Mouse (Mus musculus): ENCODE results near the gene Pprc1. TPM values are rescaled to one million over a fixed set of nuclear protein-coding genes. Genes with fewer than 3 reads are reported as not detected.

Pprc1 gene
- total RNA-seq, 2 experiments from 2014 or later, result 34.7 to 36.2 TPM

DNA sequence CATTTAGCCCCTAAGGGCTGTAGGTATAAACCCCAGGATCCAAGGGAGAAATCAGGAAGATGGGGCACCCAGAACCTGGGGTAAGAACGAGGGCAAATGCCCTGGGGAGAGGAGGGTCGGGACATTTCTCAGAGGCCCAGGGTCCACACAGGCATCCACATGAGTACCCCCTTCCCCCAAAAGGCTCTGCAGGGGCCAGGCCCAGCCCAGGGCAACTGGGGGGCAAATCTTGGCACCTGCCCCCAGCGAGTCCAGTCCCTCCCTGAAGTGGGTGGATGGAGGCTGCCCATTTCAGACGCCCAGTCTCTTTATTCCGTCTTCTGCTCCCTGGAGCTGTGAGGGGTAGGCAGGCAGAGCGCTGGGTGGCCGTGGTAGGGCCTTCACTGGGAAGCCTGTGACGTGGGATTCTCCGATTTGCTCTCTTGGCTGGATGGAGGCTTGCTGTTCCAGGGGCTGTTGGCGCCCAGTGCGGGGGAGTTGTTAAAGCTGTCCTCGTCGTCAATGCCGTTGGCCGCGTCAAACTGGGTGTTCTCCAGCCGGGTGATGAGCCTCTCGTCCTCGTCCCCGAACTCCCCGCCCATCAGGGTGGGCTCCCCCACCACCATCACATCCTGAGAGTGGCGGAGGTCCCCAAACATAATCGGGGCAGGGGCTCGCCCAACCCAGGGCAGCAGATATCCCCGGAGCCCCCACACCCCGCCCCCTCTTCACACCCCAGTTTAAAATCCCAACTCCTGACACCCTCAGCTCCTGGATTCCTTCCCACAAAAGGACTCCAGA is 11.8 kb upstream of the Pprc1 start:
- peak; percentile 30 to 55 for DNase-seq (ENCODE audit: low spot score in 2 of 2)

DNA sequence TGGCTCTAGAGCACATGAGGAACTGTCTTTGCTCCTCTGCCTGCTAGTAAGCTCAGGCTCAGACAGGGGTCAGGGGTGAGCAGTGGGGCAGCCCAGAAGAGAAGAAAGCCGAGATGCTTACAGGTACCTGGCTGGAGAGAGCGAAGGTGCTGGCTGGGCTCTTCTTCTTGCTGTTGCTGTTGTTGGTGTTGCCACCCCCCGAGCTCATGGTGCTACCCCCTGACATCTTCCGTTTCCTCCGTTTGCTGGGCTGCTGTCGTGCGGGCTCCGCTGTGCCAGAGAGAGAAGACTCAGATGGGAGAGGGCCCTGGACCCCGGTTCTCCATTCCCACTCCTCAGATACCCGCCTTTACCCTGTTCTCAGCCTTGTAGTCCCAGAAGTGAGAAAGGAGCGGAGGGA is 10.8 kb upstream of the Pprc1 start:
- no peak for DNase-seq (ENCODE audit: low spot score in 2 of 2)

DNA sequence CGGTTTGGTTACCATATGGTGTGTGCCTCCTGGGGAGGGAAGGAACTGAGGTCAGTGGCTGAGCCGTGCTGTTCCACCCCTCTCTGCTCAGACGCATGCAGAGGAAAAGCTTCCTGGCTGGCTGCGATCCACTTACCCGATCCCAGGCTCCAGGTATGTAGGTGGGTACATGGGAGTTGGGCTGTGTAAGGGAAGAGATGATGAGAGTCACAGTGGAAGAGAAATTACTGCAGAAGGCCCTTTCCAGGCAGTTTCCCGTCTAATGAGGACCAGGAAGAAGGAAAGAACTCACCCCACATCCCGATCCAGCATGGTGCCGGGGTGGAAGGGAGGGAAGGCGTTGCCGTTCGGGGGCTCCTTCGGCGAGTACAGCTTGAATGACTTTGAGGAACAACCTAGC is 8.7 kb upstream of the Pprc1 start:
- no peak for DNase-seq (ENCODE audit: low spot score in 2 of 2)

DNA sequence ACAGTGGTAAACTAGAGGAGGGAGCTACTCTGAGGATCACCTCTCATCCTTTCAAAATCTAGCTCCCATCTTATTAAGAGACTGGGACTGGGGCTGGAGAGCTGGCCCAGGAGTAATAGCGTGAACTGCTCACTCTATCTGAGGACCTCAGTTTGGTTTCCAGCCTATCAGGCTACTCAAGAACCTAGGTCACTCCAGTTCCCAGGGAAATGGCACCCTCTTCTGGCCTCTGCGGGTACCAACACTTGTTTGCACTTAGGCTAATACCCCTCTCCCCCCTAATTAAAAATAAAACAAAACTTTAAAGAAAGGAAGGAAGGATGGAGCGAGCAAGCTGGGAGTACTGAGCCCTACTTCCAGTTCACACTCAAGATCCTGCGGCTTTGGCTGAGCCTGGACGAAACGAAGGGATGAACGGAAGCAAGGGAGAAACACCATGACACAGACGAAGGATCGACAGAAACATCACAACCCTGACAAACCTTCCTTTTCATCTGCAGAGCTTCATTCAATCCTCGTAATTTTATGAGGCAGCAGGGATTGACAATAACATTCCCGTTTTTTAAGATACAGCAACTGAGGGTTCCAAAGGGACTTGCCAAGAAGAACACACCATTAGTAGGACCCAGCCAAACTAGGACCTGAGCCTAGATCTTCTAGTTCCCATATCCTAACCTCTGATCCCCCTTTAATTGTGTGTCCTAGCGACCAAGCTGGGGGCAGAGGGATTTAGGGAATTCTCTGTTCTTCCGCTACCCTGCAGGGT is 8.0 kb upstream of the Pprc1 start:
- peak; percentile 38 to 48 for DNase-seq (ENCODE audit: low spot score in 2 of 2)

DNA sequence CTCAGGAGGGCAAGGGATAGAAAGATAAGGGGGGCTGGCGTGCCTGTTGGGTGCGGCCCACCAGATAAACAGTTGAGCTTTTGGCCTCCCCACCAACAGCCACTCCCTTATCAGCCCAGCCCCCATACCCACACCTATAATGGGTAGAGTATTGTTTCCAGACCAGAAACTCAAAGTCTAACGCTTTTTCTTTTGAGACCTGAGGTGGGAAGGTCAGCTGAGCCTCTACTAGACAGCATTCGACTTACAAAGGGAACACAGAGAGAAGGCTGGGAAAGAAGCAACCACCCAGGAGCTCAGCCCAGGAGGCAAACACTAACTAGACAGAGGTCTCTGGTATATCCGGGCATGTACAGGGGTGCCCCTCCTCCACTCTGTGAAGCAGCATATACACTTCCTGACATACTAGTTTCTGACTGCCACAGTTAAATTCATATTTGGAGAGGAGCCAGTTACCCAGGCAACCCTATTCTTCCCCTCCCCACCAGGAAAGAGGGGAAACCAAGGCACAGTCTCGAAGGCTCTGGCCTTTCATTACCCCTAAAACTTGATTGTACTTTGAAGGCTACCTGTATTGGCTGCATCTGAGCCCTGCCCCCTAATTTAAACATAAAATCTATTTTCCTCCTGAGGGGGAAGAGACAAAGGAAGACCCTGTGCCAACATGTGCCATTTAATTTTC is 7.3 kb upstream of the Pprc1 start:
- no peak for DNase-seq (ENCODE audit: low spot score in 2 of 2)

DNA sequence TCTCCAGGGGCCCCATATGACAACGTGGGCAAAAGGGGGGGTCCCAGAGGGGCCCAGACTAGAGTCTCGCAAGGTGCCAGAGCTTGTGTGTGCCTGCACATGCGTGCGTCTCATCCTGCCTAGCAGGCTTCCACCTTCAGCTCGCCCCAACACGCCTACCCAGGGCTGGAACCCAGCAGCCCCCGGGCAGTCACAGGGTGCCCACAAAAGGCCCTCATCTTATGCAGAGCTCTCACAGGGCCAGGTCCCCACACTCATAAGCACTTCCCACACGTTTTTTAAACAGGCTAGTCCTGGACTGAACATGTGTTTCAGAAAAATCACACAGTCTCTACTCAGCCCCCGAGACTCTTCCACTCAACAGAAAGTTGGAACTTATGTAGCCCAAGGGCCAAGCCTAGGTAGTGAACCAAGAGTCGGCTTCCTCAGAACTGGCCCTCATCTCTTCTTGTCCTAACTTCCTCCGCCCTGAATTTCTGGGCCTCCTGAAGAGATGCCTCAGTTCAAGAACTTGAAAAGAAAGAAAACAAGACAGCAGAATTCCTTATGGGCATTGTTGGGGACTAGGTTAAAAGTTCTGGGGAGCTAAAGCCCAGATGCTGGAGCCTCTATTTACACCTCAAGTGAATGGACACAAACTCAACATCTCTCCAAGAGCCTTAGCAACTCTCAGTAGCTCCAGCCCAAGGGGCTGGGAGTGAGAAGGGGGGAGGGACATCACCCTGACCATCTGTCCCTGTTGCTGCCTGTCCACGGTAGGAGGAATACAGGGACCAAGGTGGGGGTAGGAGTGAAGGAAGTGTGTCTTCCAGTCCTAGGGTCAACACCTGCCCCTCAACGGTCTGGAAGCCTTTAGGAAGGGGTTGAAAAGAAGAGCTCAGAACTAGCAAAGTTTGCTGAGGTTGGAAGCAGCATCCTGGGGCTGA is 6.5 kb upstream of the Pprc1 start:
- DNase-seq (ENCODE audit: low spot score in 2 of 2), result peak in 1 of 2 experiments; percentile 24

DNA sequence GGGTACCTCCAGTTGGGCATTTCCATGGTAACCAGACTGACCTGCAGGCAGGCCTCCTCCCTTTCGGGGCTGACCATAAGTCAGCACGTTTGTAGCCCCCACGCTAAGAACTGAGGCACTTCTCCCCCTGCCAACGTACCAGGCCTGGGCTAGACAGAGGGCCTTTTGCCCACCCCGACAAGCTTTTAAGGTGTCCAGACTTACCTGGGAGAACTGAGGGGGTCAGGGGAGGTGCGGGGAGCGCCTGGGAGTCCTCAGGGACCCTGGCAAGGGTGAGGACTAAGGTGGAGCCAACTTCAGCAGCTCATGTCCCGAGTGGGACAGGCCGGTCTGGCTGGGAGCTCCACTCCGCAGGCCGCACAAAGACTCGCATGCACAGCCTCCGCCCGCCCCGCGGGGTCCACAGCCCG is 5.8 kb upstream of the Pprc1 start:
- DNase-seq (ENCODE audit: low spot score in 2 of 2), result peak in 1 of 2 experiments; percentile 36

DNA sequence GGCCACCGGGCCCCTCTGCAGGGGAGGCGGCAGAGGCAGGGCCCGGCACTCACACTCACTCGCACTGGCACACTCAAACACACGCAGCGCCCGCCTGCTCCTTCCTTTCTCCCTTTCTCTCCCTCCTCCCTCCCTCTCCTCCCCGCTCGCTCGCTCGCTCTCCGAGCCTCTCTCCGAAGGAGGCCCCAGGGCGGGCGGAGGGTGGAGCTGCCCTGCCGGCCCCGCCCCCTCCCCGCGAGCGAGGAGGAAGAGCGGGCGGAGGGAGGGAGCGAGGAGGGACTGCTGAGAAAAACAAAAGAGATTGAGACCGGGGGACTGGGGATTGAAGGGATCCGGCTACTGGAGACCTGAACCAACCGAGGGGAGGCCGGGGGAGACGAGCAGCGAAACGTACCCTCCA is 5.2 kb upstream of the Pprc1 start:
- peak; percentile 71 to 86 for DNase-seq (ENCODE audit: low spot score in 2 of 2)

DNA sequence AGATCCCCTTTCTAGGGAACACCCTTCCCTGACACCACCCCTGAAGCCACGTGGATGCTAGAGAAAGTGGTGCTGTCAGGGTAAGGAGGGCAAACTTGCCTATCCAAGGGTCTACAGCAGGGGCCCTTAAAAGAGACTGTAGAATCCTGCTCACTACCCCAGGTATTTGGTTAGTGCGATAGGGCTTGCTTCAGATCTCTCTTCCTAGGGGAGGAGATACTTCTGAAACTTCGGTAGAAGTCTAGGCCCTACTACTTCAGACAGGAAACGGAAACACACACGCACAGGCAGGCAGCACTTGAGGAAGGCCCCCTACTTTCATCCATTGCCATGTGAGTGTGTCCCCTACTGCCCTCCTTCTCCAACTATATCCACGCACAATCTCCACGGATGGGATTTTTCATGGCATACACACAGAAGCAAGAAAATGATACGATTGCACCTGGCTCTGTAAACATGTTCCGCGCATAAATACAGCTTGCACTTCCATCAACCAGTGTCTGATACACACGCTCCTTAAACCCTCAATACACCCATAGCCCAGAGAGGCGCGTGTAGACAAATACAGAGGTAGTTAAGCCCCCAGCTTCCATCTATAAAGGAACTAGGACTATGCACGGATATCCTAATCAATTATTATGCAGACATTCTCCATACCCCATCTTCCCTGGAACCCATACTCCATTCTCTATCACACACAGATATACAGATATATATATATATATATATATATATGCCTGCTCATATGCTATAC is 4.4 kb upstream of the Pprc1 start:
- DNase-seq (ENCODE audit: low spot score in 2 of 2), result no peak

DNA sequence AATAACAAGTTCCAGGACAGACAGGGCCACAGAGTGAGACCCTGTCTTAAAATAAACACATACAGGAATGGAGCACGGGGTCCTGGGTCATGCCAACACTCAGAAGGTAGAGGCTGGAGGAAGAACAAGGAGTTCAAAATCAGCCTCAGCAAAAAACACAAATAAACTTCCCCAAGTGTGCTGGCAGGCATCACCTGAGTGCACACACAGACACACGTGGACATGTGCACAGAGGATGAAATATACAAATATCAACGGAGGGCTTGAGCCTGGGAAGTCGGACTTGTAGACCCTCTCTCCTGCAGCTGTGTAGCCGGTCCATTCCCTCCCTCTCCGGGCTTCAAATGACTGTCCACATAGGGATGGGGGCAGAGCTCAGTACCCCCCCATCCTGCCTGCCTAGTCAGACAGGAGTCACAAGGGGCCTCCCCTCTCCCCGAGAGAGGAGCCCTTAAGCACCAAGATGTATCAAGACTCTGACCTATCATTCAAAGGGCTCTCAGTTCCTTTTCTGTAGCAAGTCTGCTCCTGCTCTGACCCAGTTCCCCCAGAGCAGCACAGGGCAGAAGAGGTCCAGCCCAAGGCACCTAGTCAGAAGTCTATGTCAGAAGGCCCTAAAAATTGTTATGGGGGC is 3.3 kb upstream of the Pprc1 start:
- no peak for DNase-seq (ENCODE audit: low spot score in 2 of 2)

DNA sequence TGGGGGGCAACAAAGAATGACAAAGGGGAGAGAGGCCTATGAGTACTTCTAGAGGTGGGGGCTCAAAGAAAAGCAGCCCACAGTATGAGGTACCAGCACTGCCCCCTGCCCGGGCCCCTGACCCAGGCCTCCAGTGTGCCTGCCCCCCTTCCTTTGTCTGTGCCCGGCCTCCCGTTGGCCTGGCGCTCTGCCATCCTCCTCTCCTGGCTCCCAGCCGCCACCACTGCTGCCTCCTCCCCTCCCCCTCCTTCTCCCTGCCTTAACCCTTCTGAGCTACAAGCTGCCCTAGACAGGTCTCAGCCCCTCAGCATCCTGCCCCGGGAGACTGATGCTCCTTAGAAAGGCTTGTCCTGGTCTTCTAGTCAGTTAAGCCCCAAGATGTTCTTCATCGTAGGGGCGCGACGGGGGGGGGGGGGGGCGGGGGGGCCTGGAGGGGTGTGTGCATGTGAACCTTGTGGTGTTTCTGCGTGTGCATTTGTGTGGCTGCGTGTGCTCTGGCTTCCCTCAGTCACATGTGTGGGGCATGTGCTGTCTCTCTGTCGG is 2.7 kb upstream of the Pprc1 start:
- peak; percentile 84 to 88 for DNase-seq (ENCODE audit: low spot score in 2 of 2)

DNA sequence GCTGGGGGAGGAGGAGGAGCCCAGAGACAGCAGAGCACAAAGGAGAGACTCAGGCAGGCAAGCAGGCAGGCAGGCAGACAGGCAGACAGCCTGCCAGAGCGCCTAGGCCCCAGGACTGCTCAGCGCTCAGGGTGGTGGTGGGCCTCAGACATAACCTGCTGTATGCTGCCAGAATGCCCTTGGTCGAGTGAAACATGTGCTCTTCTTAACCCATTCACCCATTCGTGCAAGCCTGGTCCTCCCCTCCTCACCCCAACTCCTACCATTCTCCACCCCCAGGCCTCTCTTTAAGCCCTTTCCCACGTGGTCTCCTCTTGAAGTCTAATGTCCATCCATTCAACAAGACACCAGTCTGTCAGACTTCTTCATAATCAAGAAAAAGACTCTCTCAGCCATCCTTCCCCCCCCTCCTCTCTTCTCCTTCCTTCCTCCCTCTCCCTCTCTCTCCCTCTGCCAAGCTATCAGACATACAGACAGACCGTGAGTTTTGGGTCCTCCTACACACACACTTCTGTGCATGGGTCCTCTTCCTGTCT is 2.1 kb upstream of the Pprc1 start:
- peak in 1 of 2 experiments; percentile 57 for DNase-seq (ENCODE audit: low spot score in 2 of 2)

DNA sequence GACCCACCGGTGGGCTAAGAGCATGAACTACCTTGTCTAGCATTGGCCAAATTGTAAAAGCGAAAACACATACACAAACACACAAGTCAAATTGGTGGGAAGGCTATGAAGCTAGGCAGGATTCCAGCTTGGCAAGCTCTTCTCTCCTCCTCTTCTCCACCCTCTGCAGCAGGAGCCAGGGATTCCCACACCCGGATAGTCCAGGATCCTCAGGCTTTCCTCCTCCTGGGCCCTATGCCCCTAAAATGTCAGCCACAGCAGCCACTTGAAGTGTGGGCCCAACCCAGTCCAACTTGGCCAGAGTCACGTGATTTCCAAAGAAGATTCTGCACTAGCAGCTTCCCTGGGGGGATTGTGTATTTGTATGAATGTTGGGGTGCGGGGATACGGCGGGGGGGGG is 1.3 kb upstream of the Pprc1 start:
- peak in 1 of 2 experiments; percentile 39 for DNase-seq (ENCODE audit: low spot score in 2 of 2)

DNA sequence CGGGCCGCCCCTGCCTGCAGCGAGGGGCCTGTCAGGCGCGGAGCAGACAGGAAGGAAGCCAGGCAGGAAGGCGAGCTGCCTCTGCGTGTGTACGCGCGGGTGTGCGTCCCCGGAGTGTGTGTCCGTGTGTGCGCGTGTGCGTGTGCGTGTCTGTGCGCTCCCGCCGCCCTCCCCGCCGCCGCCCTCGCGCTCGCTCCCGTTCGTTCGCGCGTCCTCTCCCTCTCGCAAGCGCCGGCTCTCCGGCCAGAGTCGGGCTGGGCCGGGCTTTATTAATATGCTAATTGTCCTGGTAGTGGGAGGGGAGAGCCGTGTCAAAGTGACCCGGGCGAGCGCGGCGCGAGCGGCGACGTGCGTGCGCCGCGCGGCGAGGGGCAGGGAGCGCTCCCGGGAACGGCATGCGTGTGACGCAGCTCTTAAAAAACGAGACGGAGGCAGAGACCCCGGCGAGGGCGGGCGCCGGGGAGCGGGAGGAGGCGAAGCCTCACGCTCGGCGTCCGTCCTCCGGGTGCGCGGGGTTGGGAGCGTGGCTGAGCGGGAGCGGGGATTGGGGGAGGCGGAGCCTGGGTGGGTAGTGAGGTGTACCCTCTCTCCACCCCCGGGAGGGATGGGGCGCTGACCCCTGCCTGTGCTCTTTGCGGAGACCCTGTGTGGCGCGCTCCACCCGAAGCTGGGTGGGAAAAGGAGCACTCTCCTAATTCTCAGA is 458 bp downstream of the Pprc1 start, which contains the start of gene Ldb1:
Gene Ldb1, minus strand, starts transcription at position 222 of the 703 bp plus-strand sequence.
- peak; percentile 79 to 85 for DNase-seq (ENCODE audit: low spot score in 2 of 2)

DNA sequence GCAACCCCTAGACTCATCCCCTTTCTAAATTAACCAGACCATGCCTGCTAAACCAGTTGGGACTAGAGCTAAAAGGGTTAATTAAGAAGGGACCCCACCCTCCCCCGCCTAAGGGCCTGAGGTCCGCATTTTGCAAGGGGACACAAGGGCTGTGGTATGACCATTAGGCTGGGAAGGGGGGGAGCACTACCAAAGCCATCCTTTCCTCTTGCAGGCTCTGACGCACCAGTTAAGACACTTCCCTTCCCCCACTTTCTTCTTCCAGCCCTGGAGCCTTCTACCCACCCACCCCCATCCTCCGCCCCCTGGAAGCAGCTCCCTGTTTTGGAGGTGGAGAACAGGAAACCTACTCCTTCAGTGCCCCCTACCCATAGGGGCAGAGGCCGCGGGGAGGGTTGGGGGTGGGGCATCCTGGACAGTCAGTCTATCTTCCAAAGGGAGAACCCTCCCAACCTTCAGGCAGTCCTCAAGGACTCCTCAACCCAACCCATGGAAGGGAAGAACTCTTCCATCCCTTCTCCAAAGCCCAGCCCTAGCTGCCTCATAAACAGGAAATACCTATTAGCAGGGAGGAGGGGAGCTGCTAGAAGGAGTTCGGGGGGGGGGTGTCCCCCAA is 1.1 kb downstream of the Pprc1 start:
- peak in 1 of 2 experiments; percentile 54 for DNase-seq (ENCODE audit: low spot score in 2 of 2)

DNA sequence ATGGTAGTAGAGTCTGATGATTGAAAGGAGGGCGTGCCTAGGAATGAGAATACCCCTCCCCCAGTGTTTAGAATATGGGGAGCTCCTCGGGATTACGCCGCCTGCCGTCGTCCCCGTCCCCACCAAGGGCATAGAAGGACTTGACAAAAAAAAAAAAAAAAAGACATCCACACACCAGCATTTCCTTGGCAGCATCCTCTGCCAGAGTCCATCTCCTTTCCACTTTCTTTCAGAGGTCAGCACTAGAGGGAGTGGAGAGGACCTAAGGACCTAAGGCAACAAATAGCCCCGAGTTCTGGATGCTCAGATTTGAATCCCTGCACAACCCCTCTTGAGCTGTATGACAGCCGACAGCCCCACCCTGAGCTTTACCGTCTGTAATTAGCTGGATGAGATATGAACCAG is 1.9 kb downstream of the Pprc1 start:
- no peak for DNase-seq (ENCODE audit: low spot score in 2 of 2)

DNA sequence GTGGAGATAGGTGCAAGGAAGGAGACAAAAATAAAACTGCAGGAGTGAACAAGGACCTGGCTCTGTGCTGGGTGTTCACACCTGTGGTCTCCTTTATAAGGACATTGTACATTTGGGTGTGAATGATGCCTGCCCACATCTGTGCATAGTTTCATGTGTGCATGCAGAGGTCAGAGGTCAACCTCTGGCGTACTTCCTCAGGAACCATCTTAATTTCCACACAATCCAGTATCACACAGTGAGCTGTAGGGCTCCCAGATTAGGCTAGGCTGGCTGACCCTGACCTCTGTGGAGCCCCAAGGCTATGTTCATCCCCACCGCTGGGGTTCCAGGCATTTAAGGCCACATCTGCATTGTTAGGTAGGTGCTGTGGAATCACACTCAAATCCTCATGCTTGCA is 2.7 kb downstream of the Pprc1 start:
- DNase-seq (ENCODE audit: low spot score in 2 of 2), result no peak

DNA sequence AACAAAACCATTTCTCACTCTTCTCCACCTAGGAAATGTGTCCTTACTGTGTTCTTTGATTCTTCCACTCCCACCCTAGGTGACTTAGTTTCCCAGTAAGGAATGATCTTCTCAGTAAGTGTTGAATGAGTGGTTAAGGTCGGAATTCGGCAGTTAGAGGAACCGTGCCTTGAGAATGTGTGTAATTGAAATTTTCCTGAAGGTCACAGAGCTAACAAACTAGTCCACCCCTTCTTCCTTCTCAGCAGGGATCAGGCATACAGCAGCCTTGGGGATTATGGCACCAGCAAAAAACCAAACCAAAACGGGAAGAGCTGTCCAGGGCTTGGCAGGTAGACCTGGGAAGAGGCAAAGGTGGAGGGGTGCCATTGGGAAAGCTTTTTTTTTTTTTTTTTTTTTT is 4.4 kb downstream of the Pprc1 start:
- no peak for DNase-seq (ENCODE audit: low spot score in 2 of 2)
